Mouse (Mus musculus): Measurements from ENCODE around the gene Trip4. TPM values are rescaled to one million over a fixed set of nuclear protein-coding genes. Genes with fewer than 3 reads are reported as not detected.
"Not testable (repeated sequence)": the region's sequence is repeated elsewhere in the genome, so short reads cannot be mapped to it uniquely, and the experiment has no call there.

Gene Trip4
- total and polyA plus RNA-seq, 3 experiments: 13.4 to 13.5 TPM; not detected in 1

GRCm38 (mm10) chr9:65785772-65786368 lies 122.7 kb downstream of the Trip4 start:
- Histone ChIP-seq H3K27me3 (ENCODE audit: control insufficient read depth in 1 of 2, insufficient read depth in 2 of 2, low read length in 2 of 2) (no peaks in the 10 kb centered on the region), H3K79me2 (ENCODE audit: control insufficient read depth, insufficient read depth, low read length, poor library complexity) (peaks cover 21% of the 10 kb centered on the region), H3K9ac (ENCODE audit: control insufficient read depth, low read depth, low read length, poor library complexity, severe bottlenecking) (no peak overlapping the region), H3K4me1 (ENCODE audit: control insufficient read depth in 1 of 2, insufficient read depth in 2 of 2, low read length in 2 of 2) (peaks cover 16 to 21% of the 10 kb centered on the region in 2 experiments), H3K27ac (ENCODE audit: control insufficient read depth, low read depth, low read length) (peak overlapping the region; percentile 52), H3K36me3 (ENCODE audit: control insufficient read depth in 1 of 2, insufficient read depth in 2 of 2, low read length in 2 of 2) (peaks cover 0 to 31% of the 10 kb centered on the region in 2 experiments; a peak in 2 of 4 replicates), H3K4me3 (ENCODE audit: control insufficient read depth in 1 of 2, insufficient read depth in 1 of 2, low read depth in 2 of 2, low read length in 2 of 2) (no peak overlapping the region), H3K9me3 (replicated peaks; ENCODE audit: insufficient read depth, low read length) (no peaks in the 10 kb centered on the region)
- TF ChIP-seq CHD2 (IDR thresholded peaks at IDR 0.05; ENCODE audit: low read length): no peak; the same call in 1 of the 2 replicates
- no peak for TF ChIP-seq MXI1 (IDR thresholded peaks at IDR 0.05; ENCODE audit: low read depth, low read length)
- no peak for TF ChIP-seq MEF2A (IDR thresholded peaks at IDR 0.05; ENCODE audit: extremely low read depth, insufficient replicate concordance, low read depth, low read length, poor library complexity, severe bottlenecking)
- peak; percentile 54 for TF ChIP-seq RCOR1 (IDR thresholded peaks at IDR 0.05; ENCODE audit: low read depth, low read length)
- 0 out of 2 replicates have a peak, but pooled peaks have one; percentile 44 for TF ChIP-seq ZMIZ1 (IDR thresholded peaks at IDR 0.05; ENCODE audit: low read depth, low read length)
- peak; percentile 86 for TF ChIP-seq TCF12 (IDR thresholded peaks at IDR 0.05; ENCODE audit: low read depth, low read length)
- TF ChIP-seq NELFE (IDR thresholded peaks at IDR 0.05; ENCODE audit: low read depth, low read length): no peak
- TF ChIP-seq MYB (IDR thresholded peaks at IDR 0.05; ENCODE audit: low read depth, low read length): no peak
- TF ChIP-seq HCFC1 (IDR thresholded peaks at IDR 0.05; ENCODE audit: low read depth, low read length): no peak
- TF ChIP-seq GATA1 (IDR thresholded peaks at IDR 0.05; ENCODE audit: low read depth, low read length): peak; percentile 81
- no peak for TF ChIP-seq CHD1 (IDR thresholded peaks at IDR 0.05; ENCODE audit: low read depth, low read length)
- no peak for TF ChIP-seq GABPA (IDR thresholded peaks at IDR 0.05; ENCODE audit: low read depth, low read length)
- TF ChIP-seq TAL1 (IDR thresholded peaks at IDR 0.05; ENCODE audit: low read length): peak; percentile 53
- TF ChIP-seq ETS1 (IDR thresholded peaks at IDR 0.05; ENCODE audit: low read depth, low read length): peak; percentile 36; the same call in 1 of the 2 replicates
- TF ChIP-seq USF1 (IDR thresholded peaks at IDR 0.05; ENCODE audit: low read depth, low read length): no peak
- TF ChIP-seq POLR2AphosphoS2 (IDR thresholded peaks at IDR 0.05; ENCODE audit: low read length): no peak
- TF ChIP-seq SIN3A (IDR thresholded peaks at IDR 0.05; ENCODE audit: low read length): peak; percentile 13; the same call in 1 of the 2 replicates
- TF ChIP-seq EP300 (IDR thresholded peaks at IDR 0.05; ENCODE audit: low read depth in 1 of 2, low read length in 2 of 2): peak; percentile 71 to 82
- no peak for TF ChIP-seq CTCF (IDR thresholded peaks at IDR 0.05 in 2 of 3, conservative IDR thresholded peaks at IDR 0.05 in 1 of 3; ENCODE audit: control insufficient read depth in 1 of 3, insufficient read depth in 1 of 3, low read depth in 2 of 3, low read length in 3 of 3, poor library complexity in 1 of 3, severe bottlenecking in 1 of 3)
- TF ChIP-seq ZC3H11A (IDR thresholded peaks at IDR 0.05; ENCODE audit: low read depth, low read length): no peak
- peak; percentile 65 for DNase-seq (ENCODE audit: low read depth, low spot score)

- not testable (repeated sequence) for DNase-seq (ENCODE audit: low read depth, low spot score); H3K4me1 ChIP-seq (ENCODE audit: control insufficient read depth in 1 of 2, insufficient read depth in 2 of 2, low read length in 2 of 2); H3K9ac ChIP-seq (ENCODE audit: control insufficient read depth, low read depth, low read length, poor library complexity, severe bottlenecking); H3K36me3 ChIP-seq (ENCODE audit: control insufficient read depth in 1 of 2, insufficient read depth in 2 of 2, low read length in 2 of 2); H3K27me3 ChIP-seq (ENCODE audit: control insufficient read depth in 1 of 2, insufficient read depth in 2 of 2, low read length in 2 of 2); H3K9me3 ChIP-seq (replicated peaks; ENCODE audit: insufficient read depth, low read length); H3K27ac ChIP-seq (ENCODE audit: control insufficient read depth, low read depth, low read length); H3K4me3 ChIP-seq (ENCODE audit: control insufficient read depth in 1 of 2, insufficient read depth in 1 of 2, low read depth in 2 of 2, low read length in 2 of 2)
- TF ChIP-seq ZNF384 (IDR thresholded peaks at IDR 0.05; ENCODE audit: low read depth, low read length): 0 out of 2 replicates have a peak, but pooled peaks have one; percentile 49
- peaks cover 25% of the 10 kb centered on the region for H3K79me2 ChIP-seq (ENCODE audit: control insufficient read depth, insufficient read depth, low read length, poor library complexity)
Measured at GRCm38 (mm10) chr9:65779619-65780018, 129.0 kb downstream of the Trip4 start.

Other genes starting within 250 kb of the Trip4 start
- gene Oaz2, start 240.8 kb downstream of the Trip4 start, total RNA-seq (2012; rRNA removed): 16.4 and 18.1 TPM in 2 replicates
- gene Oaz2, start 240.8 kb downstream of the Trip4 start, polyA plus RNA-seq (2012; ENCODE audit: insufficient read depth in 1 of 2, insufficient read length in 2 of 2, low read depth in 1 of 2, low replicate concordance in 2 of 2, missing spikeins in 1 of 2): 10 to 100 TPM in 1 of 2 experiments, not detected in 1; 34.6 TPM
- 2.9 and 3.6 TPM in 2 replicates for gene Zfp609, start 81.2 kb downstream of the Trip4 start, total RNA-seq (2012; rRNA removed)
- 10 to 100 TPM in 1 of 2 experiments, not detected in 1; 26.5 TPM for gene Zfp609, start 81.2 kb downstream of the Trip4 start, polyA plus RNA-seq (2012; ENCODE audit: insufficient read depth in 1 of 2, insufficient read length in 2 of 2, low read depth in 1 of 2, low replicate concordance in 2 of 2, missing spikeins in 1 of 2)
- 67.1 and 79.2 TPM in 2 replicates for gene Pclaf, start 18.6 kb downstream of the Trip4 start, total RNA-seq (2012; rRNA removed)
- gene Pclaf, start 18.6 kb downstream of the Trip4 start, polyA plus RNA-seq (2012; ENCODE audit: insufficient read depth in 1 of 2, insufficient read length in 2 of 2, low read depth in 1 of 2, low replicate concordance in 2 of 2, missing spikeins in 1 of 2): 10 to 100 TPM in 1 of 2 experiments, not detected in 1; 99.0 TPM
- gene Csnk1g1, start 130 bp upstream of the Trip4 start, total RNA-seq (2012; rRNA removed): 5.1 and 6.9 TPM in 2 replicates
- 1 to 10 TPM in 1 of 2 experiments, not detected in 1; 7.7 TPM for gene Csnk1g1, start 130 bp upstream of the Trip4 start, polyA plus RNA-seq (2012; ENCODE audit: insufficient read depth in 1 of 2, insufficient read length in 2 of 2, low read depth in 1 of 2, low replicate concordance in 2 of 2, missing spikeins in 1 of 2)
- 413 and 419 TPM in 2 replicates for gene Ppib, start 151.4 kb upstream of the Trip4 start, total RNA-seq (2012; rRNA removed)
- gene Ppib, start 151.4 kb upstream of the Trip4 start, polyA plus RNA-seq (2012; ENCODE audit: insufficient read depth in 1 of 2, insufficient read length in 2 of 2, low read depth in 1 of 2, low replicate concordance in 2 of 2, missing spikeins in 1 of 2): 100 to 1,000 TPM in 1 of 2 experiments, not detected in 1; 291 TPM
- 7.1 and 10.1 TPM in 2 replicates for gene Snx22, start 160.9 kb upstream of the Trip4 start, total RNA-seq (2012; rRNA removed)
- under 1 TPM in 1 of 2 experiments, not detected in 1; 0.43 TPM for gene Snx22, start 160.9 kb upstream of the Trip4 start, polyA plus RNA-seq (2012; ENCODE audit: insufficient read depth in 1 of 2, insufficient read length in 2 of 2, low read depth in 1 of 2, low replicate concordance in 2 of 2, missing spikeins in 1 of 2)
- 83.9 and 88.2 TPM in 2 replicates for gene Snx1, start 217.8 kb upstream of the Trip4 start, total RNA-seq (2012; rRNA removed)
- gene Snx1, start 217.8 kb upstream of the Trip4 start, polyA plus RNA-seq (2012; ENCODE audit: insufficient read depth in 1 of 2, insufficient read length in 2 of 2, low read depth in 1 of 2, low replicate concordance in 2 of 2, missing spikeins in 1 of 2): 100 to 1,000 TPM; 113 to 189 TPM
- gene Ciao2a, start 217.8 kb upstream of the Trip4 start, total RNA-seq (2012; rRNA removed): 103 and 121 TPM in 2 replicates
- gene Ciao2a, start 217.8 kb upstream of the Trip4 start, polyA plus RNA-seq (2012; ENCODE audit: insufficient read depth in 1 of 2, insufficient read length in 2 of 2, low read depth in 1 of 2, low replicate concordance in 2 of 2, missing spikeins in 1 of 2): 10 to 100 TPM in 1 of 2 experiments, not detected in 1; 88.1 TPM
- 5.8 and 6.7 TPM in 2 replicates for gene Dapk2, start 249.4 kb upstream of the Trip4 start, total RNA-seq (2012; rRNA removed)
- 1 to 10 TPM in 1 of 2 experiments, not detected in 1; 8.3 TPM for gene Dapk2, start 249.4 kb upstream of the Trip4 start, polyA plus RNA-seq (2012; ENCODE audit: insufficient read depth in 1 of 2, insufficient read length in 2 of 2, low read depth in 1 of 2, low replicate concordance in 2 of 2, missing spikeins in 1 of 2)